Mouse (Mus musculus): ENCODE measurements around the gene Cct7.

DNA sequence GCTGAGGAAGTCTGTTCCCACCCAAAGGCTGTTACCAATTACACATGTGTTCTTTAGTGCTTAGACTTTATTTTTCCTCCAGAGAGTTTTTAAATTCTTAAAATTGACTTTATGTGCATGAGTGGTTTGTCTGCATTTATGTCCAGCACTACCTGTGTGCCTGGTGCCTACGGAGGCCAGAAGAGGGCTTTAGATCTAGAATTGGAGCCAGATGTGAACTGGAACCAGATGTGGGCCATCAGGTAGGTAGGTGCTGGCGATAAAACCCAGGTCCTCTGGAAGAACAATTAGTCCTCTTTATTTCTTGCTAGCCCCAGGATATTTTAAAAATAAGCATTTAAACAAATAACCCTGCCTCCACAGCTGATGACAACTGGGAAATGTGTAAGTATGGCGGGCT, 40.3 kb downstream of the Cct7 start:
- no peak for TF ChIP-seq CTCF (conservative IDR thresholded peaks at IDR 0.05; ENCODE audit: low read length)
- no peak for TF ChIP-seq NANOG (IDR thresholded peaks at IDR 0.05; ENCODE audit: borderline replicate concordance, low read length)

All from E14TG2a.4 (cell line).